Mouse (Mus musculus) heart, postnatal 10 days (tissue): ENCODE data around the gene Il6ra. TPM values are rescaled to one million over a fixed set of nuclear protein-coding genes. Genes with fewer than 3 reads are reported as not detected.

Experiments used
- DNase-seq, 2 experiments: peaks; one replicate each; pipeline ENCODE4 v3.0.0; 2021
- intact Hi-C: fragments of 180-260 bp; cut with DNase I; formaldehyde crosslinking; loops from one replicate; pipeline ENCODE4 v1.15.1; 2025
- total RNA-seq, 2 experiments: library from RNA; stranded (reverse); gene quantifications; 2 replicates each; pipeline ENCODE4 v1.2.3; 2021

Il6ra gene
- 1 to 10 TPM; 3.9 to 4.0 TPM for total RNA-seq

DNA sequence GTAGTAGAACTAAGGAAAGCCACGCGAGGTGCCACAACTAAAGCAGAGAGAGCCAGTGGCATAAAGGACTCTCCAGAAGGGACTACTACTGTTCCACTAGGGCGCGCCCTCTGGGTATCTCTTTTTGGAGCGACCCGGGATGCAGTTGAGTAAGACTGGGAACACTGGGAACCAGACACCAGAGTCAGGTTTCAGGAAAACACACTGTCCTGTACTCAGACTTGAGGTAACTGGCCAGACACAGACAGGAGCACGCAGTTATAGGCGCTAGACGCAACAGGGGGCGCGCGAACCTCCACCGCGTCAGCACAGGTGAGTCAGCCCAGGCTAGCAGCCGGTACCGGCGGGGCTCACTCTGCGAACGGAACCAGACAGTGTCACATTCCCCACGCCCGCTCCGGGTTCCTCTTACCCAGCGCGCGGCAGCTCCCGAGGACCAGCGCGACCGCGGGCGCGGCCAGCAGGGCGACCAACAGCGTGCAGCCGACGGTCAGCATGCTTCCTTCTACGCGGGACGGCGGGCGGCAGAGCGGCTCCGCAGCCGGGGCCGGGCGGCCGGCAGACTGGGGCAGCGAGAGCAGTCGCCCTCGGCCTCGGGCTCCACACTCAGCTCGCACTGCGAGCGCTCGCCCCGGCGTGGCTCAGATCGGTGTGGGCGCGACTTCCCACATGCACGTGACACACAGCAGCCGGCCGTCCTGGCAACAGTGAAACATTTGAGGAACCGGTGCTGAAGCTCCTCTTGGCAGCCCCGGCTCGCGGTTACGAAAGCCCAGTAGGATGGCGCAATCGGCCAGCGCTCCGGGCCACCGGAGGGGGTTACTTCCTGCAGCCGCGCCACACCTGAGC is at the start of gene Il6ra:
Gene Il6ra, minus strand, starts transcription at position 654 of the 849 bp plus-strand sequence.
- intact Hi-C loops = no loop called here
- DNase-seq = peak; percentile 91

DNA sequence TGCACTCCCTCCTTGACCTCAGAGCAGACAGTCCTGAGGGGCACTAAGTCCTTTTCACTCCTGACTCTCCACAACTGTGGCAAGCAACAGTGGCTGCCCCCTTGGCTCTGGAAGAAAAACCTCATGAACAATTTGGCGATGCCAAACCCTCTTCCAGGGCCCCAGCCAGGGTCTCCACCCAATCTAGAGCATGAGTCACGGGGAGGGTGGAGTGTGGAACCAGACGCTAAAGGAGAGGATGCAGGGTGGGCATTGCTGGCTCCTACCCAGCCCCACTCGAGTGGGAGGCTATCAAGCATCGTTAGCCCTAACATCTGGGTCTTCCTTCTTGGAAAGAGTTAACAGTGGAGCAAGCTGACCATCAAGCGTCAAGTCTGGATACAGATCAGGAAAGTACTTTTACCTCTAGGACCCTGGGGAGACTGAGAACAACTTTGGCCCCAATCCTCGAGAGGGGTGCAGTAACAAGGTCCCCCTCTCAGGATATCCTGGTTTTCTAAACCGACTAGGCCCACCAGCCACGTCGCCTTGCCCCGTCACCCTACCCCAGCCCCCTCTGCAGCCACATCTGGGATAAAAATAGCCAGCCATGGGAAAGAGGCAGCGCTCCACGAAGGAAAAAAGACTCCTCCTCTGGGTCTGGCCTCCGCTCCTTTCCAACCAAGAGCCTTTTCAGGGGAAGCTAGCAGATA is 49.2 kb upstream of the Il6ra start:
- peak; percentile 72 to 75 for DNase-seq
- intact Hi-C loops = loop anchor here (5.0 kb wide), 2 partner anchors 90 to 100 kb away; partner anchors contain the start of genes 4933434E20Rik and Ubap2l

DNA sequence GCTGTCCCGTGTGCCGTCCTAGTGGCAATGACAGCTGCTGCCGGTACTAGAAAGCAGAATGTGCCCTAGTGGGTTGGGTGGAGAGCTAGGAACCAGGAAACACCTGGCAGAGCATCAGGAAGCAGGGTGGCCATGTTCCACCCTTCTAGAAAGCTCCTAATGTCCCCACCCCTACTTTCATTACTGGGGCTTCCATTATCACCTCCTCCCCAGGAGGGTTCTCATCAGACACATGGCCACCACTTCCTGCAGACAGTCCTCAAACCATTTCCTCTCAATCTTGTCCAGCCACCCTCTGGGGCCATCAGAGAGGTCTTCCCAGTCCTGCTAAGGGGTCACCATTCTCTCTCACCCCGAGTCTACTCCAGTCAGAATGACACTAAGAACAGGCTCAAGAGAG is 48.4 kb upstream of the Il6ra start:
- peak in 1 of 2 experiments; percentile 31 for DNase-seq
- intact Hi-C loops = loop anchor here (5.0 kb wide), 2 partner anchors 91 to 99 kb away; partner anchors contain the start of genes 4933434E20Rik and Ubap2l

DNA sequence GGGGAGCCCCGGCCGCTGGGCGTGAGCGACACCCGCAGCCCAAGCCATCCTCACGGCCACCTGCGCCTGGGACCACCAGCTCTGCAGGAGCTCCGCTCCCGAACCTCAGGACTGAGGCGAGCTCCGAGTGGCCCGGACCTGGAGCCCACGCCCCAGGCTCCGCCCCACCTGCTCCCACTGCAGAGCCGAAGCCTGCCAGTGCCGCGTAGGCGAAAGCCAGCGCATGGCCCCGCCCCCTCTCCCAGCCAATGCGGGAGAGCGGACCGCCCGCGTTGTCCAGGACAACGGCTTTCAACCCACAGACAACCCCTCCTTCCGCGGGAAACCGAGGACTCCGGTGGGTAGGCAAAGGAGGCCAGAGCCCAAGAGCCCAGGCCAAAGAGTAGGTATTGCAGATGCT is 47.5 kb upstream of the Il6ra start:
- DNase-seq = peak; percentile 93 to 94
- intact Hi-C loops = loop anchor here (5.0 kb wide), 2 partner anchors 92 to 98 kb away; partner anchors contain the start of genes 4933434E20Rik and Ubap2l

DNA sequence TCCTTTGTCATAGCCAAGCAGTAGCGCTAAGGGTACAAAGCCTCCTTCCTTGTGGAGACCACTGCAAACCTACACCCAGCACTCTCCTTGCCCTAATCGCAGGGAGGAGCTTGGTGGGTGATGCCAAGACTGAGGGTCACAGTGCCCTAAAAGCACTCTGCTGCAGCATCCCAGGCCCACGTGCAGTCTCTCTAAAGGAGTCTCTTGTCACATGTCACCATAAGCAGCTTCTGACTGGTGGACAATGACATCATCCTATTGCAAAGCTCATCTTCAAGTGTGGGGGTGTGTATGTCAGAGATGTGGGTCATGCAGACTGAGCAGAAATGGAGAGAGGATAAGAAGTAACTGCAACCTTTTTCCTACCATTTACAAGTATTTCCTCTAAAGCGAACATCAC is 46.4 kb upstream of the Il6ra start:
- intact Hi-C loops = loop anchor here (10.0 kb wide), 1 partner anchor 175 kb away; no protein-coding TSS in a partner anchor
- peak; percentile 21 to 31 for DNase-seq

DNA sequence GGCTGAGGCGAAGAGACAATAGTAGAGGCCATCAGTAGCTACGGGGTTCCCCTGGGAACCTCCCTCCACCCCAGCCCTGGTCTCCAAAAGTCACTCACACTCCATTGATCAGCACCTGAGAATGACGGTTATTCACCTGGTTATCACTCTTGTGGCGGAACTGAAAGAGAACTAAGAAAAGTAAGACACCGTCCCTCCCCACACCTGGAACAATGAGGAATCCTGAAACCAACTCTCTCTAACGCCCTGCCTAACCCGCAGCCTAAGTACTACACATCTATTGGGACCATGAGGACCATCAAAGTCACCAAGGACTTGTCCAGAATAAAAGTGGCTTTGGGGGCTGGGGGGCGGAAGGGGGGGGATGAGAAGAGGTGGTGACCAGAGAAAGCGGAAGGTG is 44.9 kb upstream of the Il6ra start:
- no peak for DNase-seq
- intact Hi-C loops = loop anchor here (10.0 kb wide), 1 partner anchor 173 kb away; no protein-coding TSS in a partner anchor

DNA sequence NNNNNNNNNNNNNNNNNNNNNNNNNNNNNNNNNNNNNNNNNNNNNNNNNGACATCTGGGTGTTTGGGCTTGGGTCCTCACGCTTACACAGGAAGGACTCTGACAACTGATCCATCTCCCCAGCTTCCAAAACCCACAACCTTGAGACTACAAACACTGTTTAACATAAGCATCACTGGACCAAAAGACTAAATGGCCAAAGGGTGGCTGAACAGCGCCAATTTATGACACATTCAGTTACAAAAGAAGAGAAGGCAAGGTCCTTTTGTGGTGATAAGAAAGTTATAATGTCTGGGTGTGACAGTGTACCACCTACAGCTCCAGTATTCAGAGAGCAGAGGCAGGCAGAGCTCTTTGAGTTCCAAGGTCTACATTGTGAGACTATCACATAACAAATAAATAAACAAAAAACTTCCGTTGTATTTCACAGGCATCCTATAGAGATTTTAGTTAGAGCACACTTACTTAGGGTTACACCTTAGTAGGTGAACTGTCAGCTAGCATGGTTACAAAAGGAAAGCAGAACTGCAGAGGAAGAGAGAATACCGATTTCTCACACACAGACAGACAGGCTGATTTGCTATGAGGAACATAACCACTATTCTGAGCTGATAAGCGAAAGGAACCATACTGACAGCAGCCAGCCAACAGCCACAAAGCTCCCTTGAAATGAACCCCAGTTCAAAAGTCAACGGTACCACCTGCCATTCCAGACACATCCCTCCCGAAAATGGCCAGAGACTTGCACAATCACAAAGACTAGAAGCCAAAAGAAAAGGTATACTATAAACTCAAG is 43.4 kb upstream of the Il6ra start:
- DNase-seq = no peak
- intact Hi-C loops = loop anchor here (10.0 kb wide), 1 partner anchor 172 kb away; no protein-coding TSS in a partner anchor

DNA sequence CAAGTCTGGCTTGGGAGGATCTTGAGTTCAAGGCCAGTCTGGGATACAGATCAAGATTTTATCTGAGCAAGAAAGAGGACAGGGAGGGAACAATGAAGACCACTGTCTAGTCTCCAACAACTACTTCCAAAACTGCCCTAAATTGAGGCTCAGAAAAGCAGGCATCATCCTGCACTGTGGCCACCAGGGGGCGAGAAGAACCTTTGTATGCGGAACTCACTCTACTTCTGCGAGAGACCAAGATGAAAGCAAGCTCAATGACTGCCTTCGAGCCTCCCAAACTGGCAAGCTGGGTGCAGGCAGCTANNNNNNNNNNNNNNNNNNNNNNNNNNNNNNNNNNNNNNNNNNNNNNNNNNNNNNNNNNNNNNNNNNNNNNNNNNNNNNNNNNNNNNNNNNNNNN is 40.4 kb upstream of the Il6ra start:
- intact Hi-C loops = loop anchor here (1.0 to 10.0 kb wide), 3 partner anchors 11 to 169 kb away; no protein-coding TSS in a partner anchor
- peak; percentile 81 to 87 for DNase-seq

DNA sequence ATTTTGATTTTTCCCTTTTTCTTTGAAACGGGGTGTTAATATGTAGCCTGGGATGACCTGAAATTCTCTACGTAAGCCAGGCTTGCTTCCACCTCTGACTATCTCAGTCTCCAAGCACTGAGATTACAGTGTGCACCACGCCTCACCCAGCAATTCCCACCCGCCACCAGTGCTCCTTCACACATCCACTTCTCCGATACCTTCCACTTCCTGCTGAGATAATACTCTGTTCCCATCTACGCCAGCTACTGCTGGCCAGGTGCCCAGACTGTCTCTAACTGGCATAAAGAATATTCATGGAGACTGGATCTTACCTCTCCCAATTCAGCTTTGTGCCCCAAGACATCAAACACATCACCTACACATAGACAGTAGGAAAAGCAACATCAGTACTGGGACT is 35.7 kb upstream of the Il6ra start:
- intact Hi-C loops = no loop called here
- peak in 1 of 2 experiments; percentile 27 for DNase-seq

DNA sequence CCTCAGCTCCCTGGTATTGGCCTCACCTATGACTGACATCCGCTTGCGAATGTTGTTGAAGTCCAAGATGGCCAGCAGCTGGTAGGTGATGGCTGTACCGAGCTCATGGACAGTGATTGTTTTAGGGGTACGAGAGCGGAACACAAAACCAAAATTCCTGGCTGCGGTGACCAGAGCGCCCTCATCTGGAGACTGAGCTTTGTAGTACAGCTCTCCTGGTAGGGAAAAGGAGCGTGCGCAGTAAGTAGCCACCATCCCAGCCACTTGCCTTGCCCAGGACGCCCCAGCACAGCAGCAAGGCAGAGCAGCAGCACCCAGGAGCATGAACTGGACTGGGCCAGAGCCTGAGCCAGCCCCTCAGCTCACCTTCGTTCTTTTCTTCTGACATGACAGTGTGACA is 35.0 kb upstream of the Il6ra start:
- DNase-seq = no peak
- intact Hi-C loops = no loop called here

DNA sequence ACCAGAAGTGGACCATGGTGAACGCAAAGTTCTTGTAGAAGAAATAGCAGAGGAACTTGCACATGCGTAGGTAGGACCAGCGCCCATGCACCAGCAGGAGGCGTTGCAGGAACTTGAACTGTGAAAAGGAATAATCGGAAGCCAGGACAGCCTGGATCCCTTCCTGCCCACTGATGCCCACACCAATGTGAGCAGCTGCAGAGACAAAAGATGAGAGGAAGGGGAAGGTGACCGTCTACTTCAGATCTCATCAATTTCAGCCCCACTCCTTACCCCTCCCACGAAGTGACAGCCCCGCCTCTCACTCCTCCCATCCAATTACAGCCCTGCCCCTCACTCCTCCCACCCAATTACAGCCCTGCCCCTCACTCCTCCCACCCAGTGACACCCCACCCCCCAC is 32.0 kb upstream of the Il6ra start:
- no peak for DNase-seq
- intact Hi-C loops = no loop called here

DNA sequence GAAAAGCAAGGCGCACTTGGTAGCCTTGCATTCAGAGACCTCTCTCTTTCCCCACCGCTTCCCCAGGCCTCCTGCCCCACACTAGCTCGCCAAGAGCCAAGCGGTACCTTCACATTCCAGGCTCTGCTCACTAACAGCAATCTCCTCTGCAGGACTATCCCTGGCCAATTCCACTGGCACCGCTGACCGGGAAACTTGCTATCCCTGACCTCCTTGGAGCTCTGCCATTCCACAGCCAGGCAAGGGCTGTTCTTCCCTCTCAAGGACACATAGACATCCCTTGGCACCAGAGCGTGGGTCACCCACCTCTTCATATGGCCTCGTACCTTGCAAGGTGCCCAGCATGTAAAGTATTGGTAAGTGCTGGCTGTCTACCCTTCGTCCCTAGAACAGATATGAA is 29.9 kb upstream of the Il6ra start:
- intact Hi-C loops = no loop called here
- peak; percentile 70 to 72 for DNase-seq

DNA sequence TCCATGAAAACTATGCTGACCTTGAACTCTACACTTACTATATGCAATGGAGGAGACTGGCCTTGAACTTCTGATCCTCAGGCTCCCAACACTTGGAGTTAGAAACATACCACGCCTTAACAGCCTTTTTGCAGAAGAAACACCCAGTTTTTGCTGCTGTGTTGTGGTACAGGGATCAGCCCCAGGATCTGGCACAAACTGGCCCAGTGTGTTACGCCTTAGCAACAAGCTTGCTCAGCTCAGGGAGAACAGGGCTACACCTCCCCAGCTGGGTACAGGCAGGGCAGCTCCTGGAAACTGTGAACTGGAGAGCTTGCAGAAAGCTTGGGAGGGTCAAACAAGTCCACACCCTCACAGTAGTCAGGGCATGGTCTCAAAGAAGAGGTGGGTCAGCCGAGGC is 23.5 kb upstream of the Il6ra start:
- intact Hi-C loops = loop anchor here (5.0 kb wide), 1 partner anchor 64 kb away; no protein-coding TSS in a partner anchor
- DNase-seq = no peak

DNA sequence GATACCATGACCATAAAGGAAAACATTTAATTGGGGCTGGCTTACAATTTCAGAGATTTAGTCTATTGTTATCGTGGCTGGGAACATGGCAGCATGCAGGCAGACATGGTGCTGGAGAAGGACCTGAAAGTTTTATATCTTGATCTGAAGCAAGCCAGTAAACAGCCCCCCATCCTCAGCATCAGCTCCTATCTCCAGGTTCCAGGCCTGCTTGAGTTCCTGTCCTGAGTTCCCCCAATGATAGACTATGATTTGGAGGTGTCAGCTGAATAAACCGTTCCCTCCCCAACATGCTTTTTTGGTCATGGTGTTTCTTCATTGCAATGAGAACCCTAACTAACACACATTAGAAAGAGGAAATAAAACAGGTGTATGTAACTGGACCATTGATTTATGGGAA is 19.9 kb upstream of the Il6ra start:
- no peak for DNase-seq
- intact Hi-C loops = no loop called here

DNA sequence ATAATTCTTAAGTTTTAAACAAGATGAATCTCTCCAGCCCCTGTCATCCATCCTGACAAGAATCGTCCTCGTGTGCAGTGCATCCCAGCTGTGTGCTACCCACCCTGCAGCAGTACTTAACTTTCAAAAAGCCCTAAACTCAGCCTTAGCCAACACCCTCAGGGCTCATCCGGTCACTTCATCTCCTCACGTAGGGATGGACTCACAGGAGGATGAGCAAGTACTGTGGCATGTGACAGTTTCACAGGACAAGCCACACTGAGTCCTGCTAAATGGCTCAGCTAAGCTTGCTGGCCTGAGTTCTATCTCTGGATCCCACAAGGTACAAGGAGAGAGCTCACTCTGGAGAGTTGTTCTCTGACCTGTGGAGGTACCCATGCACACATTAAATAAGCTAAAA is 16.0 kb upstream of the Il6ra start:
- DNase-seq = no peak
- intact Hi-C loops = no loop called here

DNA sequence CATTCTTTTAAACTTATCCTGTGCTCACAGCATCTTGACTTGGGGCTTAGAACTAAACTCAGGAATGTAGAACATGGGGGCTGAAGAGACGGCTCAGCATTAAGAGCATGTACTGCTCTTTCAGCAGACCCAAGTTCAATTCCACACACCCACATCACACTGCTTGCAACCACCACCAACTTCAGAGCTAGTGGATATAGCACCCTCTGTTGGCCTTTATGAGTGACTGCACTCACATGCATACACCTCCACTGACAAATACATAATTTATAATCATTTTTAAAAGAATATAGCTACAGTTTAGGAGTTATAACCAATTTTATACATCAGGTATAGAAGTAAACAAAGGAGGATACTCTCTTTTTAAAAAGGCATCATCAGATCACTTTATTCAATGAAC is 13.4 kb upstream of the Il6ra start:
- intact Hi-C loops = no loop called here
- no peak for DNase-seq

DNA sequence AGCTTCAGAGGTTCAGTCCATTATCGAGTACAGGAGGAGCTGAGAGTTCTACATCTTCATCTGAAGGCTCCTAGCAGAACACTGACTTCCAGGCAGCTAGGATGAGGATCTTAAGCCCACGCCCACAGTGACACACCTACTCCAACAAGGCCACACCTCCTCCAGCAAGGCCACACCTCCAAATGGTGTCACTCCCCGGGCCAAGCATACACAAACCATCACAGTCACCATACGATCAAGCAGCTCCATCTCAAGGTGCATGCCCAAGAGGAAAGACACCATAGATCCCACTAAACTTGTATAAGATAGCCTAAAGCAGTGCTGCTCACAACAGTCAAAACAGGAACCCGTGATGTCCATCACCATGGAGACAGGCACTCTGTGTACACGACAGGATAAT is 7.7 kb upstream of the Il6ra start:
- no peak for DNase-seq
- intact Hi-C loops = no loop called here

DNA sequence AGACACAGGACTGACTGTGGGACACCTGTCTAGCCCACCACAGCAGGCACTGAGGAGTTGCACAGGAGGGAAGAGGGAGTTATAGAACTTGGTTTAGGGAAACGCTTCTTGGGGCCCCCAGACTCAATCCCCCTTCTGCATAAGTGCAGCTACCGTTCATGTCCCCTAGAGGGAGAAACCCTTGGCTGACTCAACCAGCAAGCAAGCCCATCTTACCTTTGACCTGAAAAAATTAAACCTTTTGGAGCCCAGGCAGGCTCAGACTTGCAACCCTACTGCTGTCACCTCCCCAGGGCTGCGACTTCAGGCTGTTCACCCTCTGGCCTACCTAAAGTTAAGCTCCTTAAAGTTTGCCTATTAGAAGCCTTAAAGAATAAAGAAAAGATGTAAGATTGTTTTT is 4.4 kb upstream of the Il6ra start:
- intact Hi-C loops = no loop called here
- DNase-seq = no peak

DNA sequence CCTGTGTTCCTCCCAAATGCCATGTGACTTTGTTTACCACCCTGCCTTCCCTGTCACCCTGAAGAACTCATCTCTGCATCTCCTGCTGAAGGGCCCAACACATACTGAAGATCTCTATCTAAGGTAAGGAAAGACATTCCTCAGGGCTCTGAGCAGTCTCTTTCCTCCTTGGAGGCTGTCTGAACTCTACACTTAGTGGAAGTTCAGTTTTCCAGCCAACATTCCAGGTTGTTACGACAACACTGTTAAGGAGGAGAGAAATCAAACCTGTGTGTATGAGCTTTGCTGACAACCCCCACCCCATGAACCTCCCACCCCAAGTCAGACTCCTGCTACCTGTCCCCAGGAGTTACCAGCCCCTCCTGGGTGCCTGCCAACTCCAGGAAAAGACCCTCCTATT is 3.6 kb upstream of the Il6ra start:
- no peak for DNase-seq
- intact Hi-C loops = no loop called here

DNA sequence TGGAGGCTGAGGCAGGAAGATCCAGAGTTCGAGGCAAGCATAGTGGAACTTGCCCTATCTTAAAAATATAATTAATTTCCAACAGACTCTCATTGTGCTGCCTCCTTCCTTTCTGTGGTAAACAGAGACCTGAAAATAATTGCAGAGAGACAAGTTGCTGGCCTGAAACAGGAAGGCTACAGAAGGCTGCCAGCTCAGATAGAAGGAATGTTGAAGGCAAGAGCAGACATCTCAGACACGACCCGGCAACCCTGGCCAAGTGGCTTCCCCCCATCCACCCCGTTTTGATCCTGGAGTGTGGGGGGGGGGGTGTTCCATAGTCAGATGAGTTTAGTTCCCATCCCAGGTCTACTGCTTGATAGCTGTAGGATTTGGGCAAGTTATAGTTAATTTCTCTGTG is 1.7 kb upstream of the Il6ra start:
- no peak for DNase-seq
- intact Hi-C loops = no loop called here

DNA sequence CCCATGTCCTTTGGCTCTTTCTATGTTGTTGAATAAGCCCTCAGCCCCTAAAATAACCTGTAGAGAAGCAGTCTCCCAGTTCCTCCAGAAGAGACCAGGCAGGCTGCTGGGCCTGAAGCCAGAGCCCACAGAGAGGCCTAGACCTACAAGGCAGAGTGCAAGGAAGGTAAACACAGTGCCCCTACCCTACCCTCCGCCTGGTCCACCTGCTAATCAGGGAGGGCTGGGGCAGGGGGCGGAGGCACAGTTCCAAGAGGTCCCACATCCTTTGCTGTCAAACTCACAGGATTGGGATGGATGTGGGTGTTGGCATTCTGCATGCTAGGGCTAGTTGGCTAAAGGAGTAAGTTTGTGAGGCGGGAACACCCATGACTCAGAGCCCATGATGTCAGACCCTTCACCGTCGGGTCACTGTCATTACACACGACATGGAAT is 871 bp downstream of the Il6ra start:
- DNase-seq = peak in 1 of 2 experiments; percentile 54
- intact Hi-C loops = no loop called here
